Mouse (Mus musculus) cerebellum, postnatal 25 days (tissue): Measurements from ENCODE around the gene Ostc.

Source experiments
- DNase-seq, 2 experiments: peaks; one replicate each; pipeline ENCODE4 v3.0.0; 2021; ENCODE audit warnings: mixed read lengths in 2 of 2

Gene Ostc

DNA sequence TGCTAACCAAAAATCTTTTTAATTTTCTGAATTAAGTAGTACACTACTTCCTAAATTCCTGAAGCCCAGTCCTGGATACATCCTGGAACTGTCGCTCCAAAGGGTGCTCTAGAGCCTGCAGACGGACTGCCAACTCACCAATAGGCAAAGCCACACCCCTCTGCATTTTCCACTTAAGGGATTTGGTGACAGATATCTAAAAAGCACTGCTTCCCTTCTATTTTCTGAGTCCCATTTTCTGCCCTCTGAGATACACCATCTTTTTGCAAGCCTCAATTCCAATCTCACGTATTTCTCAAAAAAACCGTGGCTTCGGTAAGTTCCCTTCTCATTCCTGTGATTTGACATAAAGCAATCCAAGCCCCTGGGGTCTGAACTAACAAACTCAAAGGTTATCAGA, 715 bp downstream of the Ostc start:
- no peak for DNase-seq

DNA sequence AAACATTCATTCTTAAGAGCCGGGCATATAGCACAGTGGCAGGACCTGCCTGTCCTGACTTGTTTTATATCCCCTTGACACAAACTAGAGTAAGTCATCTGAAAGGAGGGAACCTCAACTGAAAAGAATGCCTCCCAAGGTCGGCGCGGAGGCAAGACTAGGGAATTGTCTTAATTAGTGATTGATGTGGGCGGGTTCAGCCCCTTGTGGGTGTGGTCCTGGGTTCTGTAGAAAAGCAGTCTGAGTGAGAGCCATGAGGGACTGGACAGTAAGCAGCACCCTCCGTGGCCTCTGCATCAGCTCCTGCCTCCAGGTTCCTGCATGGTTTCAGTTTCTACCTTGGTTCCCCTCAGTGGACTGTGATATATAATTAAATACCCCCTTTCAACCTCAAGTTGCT, 7.0 kb downstream of the Ostc start:
- no peak for DNase-seq

- no peak for DNase-seq
Observed at GRCm38 (mm10) chr3:130697622-130698021, 11.6 kb downstream of the Ostc start.

GRCm38 (mm10) chr3:130694705-130695104, 14.5 kb downstream of the Ostc start:
- no peak for DNase-seq

DNA sequence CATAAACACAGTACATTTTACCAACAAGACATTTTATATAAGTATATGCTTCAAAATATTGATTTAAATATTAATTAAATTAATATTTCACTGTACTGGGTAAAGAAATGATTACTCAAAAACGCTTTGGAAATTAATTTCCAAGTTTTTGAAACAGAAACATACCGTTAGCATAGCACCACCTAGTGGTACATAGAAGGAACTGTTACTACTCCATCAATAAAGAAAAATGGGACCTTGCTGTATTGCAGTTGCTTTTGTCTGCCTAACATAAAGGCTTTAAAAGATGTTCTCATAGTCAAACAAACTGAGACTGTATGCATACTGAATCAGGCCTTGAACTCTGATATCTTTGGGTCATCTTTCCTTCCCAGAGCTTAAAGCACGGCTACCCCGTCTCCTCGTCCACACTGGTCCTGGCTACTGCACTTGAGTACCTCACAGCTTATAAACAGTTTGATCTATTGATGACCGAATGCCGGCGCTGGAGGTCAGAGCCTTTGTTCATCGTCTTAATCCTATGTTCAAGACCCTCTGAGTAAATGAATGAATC, 15.1 kb downstream of the Ostc start:
- DNase-seq, result no peak

DNA sequence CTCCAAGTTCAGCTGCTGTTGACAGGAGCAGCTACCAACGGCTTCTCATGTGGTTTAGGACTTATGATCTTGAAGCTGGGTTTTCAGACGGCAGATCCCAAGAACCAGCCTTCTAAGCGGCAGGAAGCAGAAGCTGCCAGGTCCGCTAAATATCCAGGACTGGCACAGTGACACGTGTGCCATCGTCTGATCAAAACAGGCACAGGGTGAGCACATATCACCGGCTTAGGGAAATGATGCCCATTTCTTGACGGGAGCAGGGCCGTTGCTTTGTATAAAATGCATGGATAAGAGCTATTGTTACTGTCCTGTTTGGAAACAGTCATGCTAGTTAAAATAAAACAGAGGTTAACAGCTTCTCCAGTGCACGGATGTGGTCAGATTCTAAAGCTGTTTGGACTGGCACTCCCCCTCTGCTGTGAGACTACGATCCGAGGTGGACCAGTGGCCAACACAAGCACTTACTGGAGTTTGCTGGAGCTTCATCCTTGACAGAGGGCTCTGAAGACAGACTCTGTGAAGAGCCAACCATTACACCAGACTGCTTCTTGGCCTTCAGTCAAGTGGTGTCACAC, 17.6 kb downstream of the Ostc start:
- DNase-seq, result no peak

DNA sequence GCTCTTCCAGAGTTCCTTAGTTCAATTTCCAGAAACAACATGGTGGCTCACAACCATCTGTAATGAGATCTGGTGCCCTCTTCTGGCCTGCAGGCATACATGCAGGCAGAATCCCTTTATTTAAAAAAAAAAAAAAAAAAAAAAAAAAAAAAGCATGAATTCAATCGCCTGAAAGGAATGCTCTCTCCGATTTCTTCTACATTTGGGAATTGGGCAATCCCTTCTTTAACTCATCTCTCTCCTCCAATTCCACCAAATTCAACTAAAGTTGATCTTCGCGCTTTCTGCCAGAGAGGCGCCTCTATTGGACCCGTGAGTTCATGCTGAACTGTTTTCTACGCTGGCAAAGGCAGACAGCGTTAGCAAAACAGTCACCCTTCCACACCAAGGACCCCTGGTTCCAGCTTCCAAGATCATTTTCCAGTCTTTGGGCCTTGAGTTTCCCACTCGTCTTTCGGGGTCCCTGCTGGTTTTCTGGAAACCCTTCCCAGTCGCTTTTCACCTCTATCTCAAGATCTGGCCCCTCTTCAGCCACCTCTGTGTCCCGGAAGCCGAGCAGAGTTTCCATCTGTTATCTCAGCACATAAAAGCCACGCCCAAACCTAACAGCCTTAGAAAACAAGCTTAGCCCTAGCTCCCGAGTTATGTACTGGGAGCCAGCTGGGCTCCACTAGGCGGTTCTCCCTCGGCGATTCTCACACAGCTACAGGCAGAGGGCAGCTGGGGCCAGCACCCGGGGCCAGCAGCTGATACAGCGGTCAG, 18.2 kb downstream of the Ostc start:
- DNase-seq, result peak in 1 of 2 experiments; percentile 15

DNA sequence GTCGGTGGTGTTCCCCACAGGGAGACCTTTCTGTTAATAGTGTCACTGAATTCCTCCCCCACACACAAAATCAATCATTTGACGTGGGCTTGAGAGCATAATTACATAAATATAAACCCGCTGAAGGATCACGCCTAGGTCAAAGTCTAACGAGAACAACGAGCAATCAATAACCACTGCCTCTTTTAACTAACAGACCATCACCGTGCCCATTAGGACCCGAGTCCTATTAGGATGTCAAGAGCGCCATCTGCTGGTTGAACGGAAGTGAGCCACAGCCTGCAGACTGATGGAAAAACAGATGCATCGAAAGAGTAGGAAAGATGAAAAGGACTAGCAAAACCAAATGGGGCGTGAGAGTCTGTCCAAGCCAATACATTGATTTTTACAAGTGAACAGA, 19.6 kb downstream of the Ostc start:
- DNase-seq, result peak; percentile 74 to 87

- DNase-seq, result no peak
Observed at GRCm38 (mm10) chr3:130687051-130687450, 22.2 kb downstream of the Ostc start.

GRCm38 (mm10) chr3:130685014-130685366, 24.3 kb downstream of the Ostc start:
- no peak for DNase-seq

GRCm38 (mm10) chr3:130684276-130685013, 24.8 kb downstream of the Ostc start:
- no peak for DNase-seq

DNA sequence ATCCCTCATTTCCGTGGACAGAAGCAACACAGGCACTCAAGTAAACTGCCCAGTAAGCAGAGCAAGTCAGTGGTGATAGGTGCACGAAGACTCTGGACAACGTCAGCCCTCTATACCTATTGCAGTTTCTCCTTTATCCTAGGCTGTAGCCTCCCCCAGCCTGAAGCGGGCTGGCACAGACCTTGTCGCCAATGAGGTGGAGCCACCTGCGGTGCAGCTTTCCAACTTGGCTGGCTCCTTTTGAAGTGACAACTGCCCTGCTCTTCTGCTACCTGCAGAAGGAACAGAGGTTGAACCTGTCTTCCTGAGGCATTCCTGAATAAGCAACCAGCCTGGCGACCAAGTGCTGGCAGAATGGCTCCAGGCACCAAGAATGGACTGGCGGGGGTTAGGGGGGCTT, 25.4 kb downstream of the Ostc start:
- DNase-seq, result no peak

GRCm38 (mm10) chr3:130682183-130682582, 27.1 kb downstream of the Ostc start:
- no peak for DNase-seq

- DNase-seq, result no peak
Observed at GRCm38 (mm10) chr3:130681226-130681625, 28.0 kb downstream of the Ostc start.

DNA sequence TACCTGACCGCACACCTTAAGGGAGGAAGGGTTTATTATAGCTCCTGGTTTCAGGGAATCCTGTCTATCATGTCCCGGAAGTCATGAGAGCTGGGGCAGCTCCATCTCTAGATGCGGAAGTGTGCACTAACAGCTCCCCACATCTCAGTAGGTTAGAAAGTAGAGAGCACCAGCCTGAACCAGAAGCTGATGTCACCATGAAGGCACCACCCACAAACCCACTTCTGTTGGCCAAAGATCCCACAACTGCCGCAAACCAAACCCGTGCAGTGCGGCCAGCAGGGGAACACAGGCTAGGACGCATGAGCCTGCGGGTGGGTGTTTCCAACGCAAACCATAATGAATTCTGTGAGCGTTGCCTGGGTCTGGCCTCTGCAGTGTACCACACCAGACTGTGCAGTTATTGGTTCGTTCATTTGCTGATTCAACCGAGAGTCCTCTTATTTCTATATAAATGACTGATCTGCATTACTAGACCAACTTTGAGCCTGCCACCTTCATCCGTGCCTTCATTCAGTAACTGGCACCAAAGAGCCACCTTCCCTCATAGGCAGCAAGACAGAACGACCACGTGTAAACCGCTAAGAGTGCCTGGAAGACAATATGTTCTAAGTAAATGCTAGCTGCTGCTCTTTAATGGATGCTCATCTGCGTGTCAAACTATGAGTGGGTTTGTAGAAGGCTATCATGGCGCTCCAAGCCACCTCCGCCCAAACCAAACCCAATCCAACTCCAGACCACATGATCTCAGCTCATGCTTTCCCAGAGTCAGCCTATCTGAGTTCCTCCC, 31.4 kb downstream of the Ostc start:
- no peak for DNase-seq

GRCm38 (mm10) chr3:130671291-130671690, 38.0 kb downstream of the Ostc start:
- no peak for DNase-seq

DNA sequence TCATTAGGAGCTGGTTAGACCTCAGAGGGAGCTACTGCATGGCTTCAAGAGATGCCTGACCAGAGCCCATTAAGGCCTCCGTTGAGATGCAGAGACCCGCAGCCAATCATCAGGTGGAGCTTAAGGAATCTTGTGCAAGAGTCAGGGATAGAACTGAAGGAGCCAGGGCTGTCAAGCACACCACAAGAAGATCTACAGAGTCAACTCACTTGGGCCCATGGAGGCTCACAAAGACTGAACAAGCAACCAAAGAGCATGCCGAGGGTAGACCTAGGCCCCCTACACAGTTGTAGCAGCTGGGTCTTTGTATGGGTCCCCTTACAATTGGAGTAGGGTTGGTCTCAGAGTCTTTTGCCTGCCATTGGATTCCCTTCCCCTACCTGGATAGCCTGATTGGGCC, 46.7 kb downstream of the Ostc start:
- no peak for DNase-seq

DNA sequence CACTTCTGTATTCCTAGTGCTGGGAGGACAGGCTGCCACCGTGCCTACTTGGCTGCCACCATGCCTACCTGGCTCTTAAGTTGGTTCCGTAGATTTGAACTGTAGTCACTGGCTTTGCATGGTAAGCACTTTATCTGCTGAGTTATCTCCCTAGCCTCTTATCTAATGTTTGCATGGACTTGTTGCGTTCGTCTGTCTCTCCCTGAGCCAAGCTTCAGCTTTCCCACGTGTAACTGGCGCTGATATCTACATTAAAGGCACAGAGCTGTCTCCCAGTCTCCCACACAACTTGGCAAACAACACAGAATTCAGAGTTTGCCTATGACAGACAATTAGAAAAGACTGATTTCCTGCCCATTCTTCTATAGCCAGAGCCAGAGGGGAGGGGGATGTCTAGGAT, 48.6 kb downstream of the Ostc start:
- DNase-seq, result no peak

DNA sequence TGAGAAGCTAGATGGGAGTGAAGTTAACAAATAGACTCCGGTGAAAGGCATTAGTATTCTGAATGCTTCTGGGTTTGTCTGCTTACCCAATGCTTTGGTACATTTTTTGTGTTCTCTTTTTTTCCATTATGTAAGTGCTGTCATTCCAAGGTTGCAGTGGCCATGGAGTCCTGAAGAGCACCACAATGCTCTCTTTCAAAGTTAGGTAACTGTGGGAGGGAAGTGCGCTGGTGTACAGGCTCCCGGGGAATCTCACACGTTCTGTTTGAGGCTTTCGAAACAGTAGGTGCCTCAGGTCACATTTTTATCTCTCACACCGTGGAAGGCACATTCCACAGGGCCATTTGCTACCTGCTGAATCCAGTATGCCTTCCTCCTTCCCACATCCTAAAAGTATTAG, 59.7 kb downstream of the Ostc start:
- DNase-seq, result no peak

DNA sequence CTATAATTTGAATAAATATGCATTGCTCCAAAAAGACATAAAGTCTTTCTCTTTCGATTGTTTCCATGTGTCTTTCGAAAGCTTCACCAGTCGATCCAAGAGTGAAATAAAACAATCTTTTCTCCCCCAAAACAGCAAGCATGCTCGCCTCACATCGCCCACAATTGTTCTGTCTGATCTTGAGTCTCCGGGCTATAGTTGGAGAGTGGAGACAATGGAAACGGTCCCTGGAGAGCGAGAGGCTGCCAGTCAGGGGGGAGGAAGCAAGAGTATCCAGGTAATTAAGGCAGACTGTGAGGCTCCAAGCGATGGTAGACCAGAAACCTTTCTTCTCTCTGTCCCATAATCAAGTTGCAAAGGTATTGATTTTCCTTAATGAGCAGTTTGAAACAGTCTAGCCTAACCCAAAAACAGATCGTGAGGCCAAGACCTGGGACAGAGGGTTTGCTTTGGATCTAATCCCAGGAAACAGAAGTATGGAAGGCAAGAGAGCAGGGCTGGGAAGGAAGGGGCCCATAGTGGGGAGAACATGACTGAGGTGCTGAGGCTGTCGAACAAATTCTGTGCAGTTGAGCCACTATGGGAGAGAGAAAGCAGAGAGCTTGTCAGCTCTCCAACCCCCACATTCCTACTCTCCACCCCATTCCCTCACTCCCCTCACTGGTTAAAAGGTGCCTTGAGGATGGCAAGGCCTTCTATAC, 63.0 kb downstream of the Ostc start:
- no peak for DNase-seq
